Mouse (Mus musculus) bone marrow, adult 2 months (tissue): ENCODE measurements around the gene Ppp1r17. TPM values are rescaled to one million over a fixed set of nuclear protein-coding genes. Genes with fewer than 3 reads are reported as not detected.

Source experiments
- H3K27ac ChIP-seq: fragments of 200-500 bp; 2 replicates; pipeline ENCODE4 v1.5.1; 2012; ENCODE audit warnings: low read depth, mild to moderate bottlenecking, control low read depth, inconsistent platforms, low read length; ENCODE audit not compliant: control insufficient read depth, poor library complexity, insufficient read depth
- H3K4me1 ChIP-seq: fragments of 200-500 bp; 2 replicates; pipeline ENCODE4 v1.6.1; 2011; ENCODE audit warnings: low read length; ENCODE audit not compliant: control insufficient read depth, insufficient read depth
- H3K4me3 ChIP-seq: fragments of 200-500 bp; replicated peaks from 2 replicates; pipeline ENCODE3; 2011; ENCODE audit warnings: mild to moderate bottlenecking, low read depth, low read length, control low read depth; ENCODE audit not compliant: control insufficient read depth
- CTCF ChIP-seq: fragments of 200-500 bp; IDR thresholded peaks from 2 replicates; pipeline ENCODE4 v1.5.1; 2011; ENCODE audit warnings: low read length, control low read depth; ENCODE audit not compliant: control insufficient read depth, insufficient read depth
- POLR2A ChIP-seq: fragments of 200-500 bp; IDR thresholded peaks from 2 replicates; pipeline ENCODE4 v1.6.1; 2011; ENCODE audit warnings: low read depth, mild to moderate bottlenecking, control low read depth, low read length, borderline replicate concordance; ENCODE audit not compliant: control insufficient read depth
- WGBS: fragments of 180-500 bp; shearing (Covaris S2); methylation state at CpG from one replicate; pipeline ENCODE4 v1.1.7; 2018; 5-methylcytosine and 5-hydroxymethylcytosine counted together
- polyA plus RNA-seq: library from polyadenylated mRNA; stranded (reverse); fragments of >200 nt; gene quantifications from 2 replicates; pipeline ENCODE4 v1.2.4, GENCODE M21; 2011; ENCODE audit warnings: low replicate concordance; ENCODE audit not compliant: missing spikeins, insufficient read depth, insufficient read length

The Ppp1r17 gene
- polyA plus RNA-seq, result not detected in 2 replicates

DNA sequence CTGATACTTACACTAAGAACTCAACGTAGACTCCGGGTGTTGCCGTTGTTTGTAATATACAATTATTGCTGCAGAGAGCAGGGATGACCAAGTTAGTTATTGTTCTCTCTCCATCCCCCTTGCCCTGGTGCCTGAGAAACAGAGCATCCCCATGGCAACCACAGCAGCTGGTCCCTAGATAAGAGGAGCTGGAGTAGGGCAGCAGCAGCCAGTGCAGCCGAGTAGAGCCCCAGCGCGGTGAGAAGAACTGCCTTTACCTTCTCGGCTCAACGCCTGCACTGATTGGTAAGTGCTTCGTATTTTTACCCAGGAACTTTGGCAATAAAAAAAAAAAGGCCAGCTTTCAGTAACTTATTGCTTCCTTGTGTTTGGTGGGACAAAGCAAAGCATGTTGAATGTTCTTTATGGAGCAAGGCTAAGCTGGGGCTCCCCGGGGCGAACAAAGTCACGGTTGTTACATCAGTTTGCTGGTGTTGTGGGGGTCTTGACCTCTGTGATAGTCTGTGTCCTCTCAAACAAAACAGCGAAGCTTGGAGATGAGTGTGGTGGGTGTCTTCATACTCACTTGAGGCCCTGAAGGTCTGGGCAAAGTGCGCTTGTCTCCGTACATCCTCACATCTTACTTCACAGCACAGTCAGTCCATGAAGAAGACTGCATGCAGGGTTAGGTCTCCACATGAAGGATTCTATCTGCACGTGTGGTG lies at the start of gene Ppp1r17:
Gene Ppp1r17, plus strand, starts transcription at position 207 of the 704 bp plus-strand sequence.
- Histone ChIP-seq H3K27ac (no peak within 1 kb of the TSS), H3K4me3 (no peak within 1 kb of the TSS), H3K4me1 (no peaks in the 10 kb centered on the region)
- 78% methylated on average over 16 of the region's 16 CpGs for WGBS
- TF ChIP-seq POLR2A (no peak), CTCF (no peak)

DNA sequence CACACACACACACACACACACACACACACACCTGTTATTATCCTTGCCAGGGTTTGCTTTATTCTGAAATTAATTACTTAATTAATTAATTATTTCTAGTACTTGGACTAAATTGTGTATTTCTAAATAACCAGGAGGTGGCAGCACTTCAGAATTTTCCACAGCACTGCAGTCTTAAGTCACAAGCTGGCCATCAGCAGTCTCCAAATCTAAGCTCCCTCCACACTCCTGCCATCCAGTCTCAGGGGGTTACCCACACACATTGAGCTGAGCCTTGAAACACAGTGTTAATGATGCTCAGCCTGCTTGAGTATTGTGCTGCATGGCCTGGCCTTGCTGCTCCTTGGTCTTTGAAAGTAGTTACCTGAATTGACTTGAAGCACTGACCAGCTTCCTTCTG lies 44.3 kb upstream of the Ppp1r17 start:
- no peak overlapping the region for H3K4me3 ChIP-seq
- no peaks in the 10 kb centered on the region for H3K4me1 ChIP-seq
- TF ChIP-seq CTCF (no peak), POLR2A (no peak)
- no peak overlapping the region for H3K27ac ChIP-seq

DNA sequence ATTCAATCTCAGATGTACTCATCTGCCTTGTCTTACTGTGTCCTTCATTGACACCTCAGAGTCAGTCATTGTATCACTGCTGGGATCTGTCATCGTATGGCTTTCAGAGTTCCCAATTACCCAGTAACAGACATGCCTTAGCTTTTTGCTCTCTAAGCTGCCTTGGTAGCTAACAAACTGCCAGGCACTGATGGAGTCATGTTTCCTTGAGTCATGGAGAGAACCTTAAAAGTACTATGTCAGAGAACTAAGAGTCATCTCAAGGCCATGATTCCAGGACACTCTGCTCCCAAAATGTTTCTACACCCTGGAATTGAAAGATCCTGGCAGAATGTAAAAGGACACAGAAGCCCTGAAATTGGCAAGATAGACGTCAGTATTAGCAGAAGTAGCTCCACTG lies 37.5 kb upstream of the Ppp1r17 start:
- TF ChIP-seq POLR2A (no peak), CTCF (no peak)
- no peak overlapping the region for H3K4me3 ChIP-seq
- WGBS, result 67% methylated on average over 2 of the region's 2 CpGs
- H3K27ac ChIP-seq, result no peak overlapping the region
- no peaks in the 10 kb centered on the region for H3K4me1 ChIP-seq

DNA sequence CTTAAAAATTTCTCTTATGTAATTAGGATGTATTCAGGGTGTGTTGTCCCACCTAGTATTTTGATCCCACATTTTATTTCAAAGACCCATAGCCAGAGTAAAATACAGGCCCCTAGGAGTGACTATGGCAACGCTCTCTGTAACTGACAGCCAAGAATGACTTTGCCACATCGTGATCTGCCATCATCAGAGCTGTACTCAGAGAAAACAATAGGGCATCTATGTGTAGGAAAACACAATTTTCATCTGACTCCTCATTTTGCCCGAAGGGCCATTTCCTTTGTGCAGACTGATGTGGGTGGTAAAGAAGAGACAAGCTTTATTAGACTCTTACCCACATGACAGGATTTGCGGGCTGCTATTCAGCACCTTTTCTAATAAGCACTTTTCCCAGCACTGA lies 8.6 kb upstream of the Ppp1r17 start:
- TF ChIP-seq POLR2A (no peak), CTCF (no peak)

DNA sequence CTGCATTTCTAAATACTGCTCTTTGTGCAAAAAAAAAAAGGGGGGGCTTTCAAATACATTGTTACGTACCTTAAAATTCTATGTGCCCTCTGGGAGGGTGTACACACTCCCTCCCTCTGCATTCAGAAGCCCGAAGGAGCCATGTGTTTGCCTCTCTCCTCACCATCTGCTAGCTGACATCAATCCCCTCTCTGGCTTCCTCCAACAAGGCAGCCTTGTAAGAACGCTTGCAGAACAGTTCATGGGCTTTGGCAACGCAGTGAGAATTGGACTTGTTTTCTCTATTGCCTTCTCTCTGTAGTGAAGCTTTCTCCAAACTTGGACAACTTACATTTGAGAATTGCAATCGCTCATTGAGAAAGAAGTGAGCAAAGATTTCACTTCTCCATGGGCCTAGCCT lies 4.9 kb upstream of the Ppp1r17 start:
- H3K4me1 ChIP-seq, result no peaks in the 10 kb centered on the region
- no peak for TF ChIP-seq CTCF
- no peak for TF ChIP-seq POLR2A
- WGBS, result 72% methylated on average over 5 of the region's 5 CpGs
- no peak overlapping the region for H3K27ac ChIP-seq
- H3K4me3 ChIP-seq, result no peak overlapping the region

More for the DNA sequence above, 8.6 kb upstream of the Ppp1r17 start:
- H3K4me1 ChIP-seq, result no peaks in the 10 kb centered on the region
- WGBS, result 64% methylated on average over 4 of the region's 4 CpGs
- H3K27ac ChIP-seq, result no peak overlapping the region
- H3K4me3 ChIP-seq, result no peak overlapping the region

DNA sequence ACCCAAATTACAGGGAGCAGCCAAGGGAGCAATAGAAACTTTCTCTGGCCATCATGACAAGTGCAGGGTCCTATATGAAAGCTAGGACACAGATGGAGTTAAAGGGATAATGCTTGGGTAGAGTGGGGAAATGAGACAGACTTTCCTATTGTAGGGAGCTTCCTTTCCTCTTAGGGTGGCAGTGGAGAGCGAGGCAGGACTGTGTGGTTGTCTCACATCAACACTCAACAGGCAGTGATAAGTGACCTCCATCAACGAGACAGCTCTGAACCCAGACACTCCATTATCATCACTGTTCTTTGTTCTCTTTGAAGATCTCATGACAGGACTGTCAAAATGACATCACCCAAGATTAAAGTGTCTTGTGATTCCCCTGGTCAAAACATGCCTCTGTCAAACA lies 2.3 kb downstream of the Ppp1r17 start:
- no peaks in the 10 kb centered on the region for H3K4me1 ChIP-seq
- no peak for TF ChIP-seq CTCF
- 60% methylated on average over 2 of the region's 2 CpGs for WGBS
- no peak overlapping the region for H3K4me3 ChIP-seq
- H3K27ac ChIP-seq, result no peak overlapping the region

DNA sequence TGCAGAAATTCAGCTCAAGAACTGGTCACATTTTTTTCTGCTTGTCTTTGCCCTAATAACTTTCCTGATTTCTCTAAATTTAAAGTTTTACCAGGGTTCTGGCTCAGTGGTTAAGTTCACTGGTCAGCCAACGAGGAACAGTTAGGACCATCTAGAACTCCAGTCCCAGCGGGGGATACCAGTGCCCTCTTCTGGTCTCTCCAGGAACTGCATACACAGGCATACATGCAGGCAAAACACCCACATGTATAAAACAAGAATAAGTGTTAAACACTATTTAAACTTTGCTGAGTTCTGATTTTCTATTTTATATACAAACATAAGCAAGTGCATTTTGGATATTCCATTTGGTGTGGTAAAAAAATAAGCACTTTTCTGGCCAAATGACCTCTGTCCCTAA lies 8.2 kb downstream of the Ppp1r17 start:
- 66% methylated on average over 2 of the region's 2 CpGs for WGBS
- TF ChIP-seq CTCF, result peak; percentile 12; the same call in 1 of the 2 replicates
- no peak for TF ChIP-seq POLR2A
- Histone ChIP-seq H3K27ac (no peak overlapping the region), H3K4me3 (no peak overlapping the region), H3K4me1 (no peaks in the 10 kb centered on the region)

DNA sequence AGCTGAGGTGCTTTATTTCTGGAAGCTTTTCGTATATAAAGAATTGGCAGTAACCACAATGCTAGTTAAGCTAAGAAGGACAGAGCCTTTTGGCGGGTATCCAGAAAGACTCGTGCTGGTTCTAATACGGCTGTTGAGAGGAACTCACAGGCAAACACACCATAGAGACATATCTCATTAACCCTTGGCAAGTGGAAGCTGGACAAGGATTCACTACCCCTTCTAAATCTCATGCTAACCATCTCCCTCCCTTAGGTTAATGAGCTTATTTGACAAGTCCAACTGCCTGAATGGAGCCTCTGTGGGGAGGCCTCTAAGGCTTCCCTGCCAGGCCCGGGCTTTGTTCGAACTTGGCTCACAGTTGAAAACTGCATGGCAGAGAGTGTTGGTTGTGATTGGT lies 10.0 kb downstream of the Ppp1r17 start:
- Histone ChIP-seq H3K4me3 (no peak overlapping the region), H3K27ac (no peak overlapping the region), H3K4me1 (no peaks in the 10 kb centered on the region)
- TF ChIP-seq CTCF (no peak), POLR2A (no peak)
- 56% methylated on average over 6 of the region's 6 CpGs for WGBS

DNA sequence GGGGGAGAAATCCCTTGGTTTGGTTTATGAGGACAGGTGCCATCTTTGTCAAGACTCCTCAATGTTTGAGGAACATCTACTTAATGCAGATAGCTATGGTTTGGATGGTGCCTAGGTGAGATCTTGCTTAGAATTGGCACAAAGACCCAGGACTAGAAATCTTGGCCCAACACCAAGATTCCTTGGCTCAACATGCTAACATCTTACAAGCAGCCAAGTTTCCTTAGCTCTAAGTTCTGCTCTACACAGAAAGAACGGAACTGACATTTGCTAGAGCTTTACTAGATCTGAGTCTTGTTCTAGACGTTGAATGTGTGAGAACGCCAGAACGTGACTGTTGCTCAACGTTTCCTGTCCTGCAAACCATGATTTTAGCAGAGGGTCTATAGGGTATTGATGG lies 10.7 kb downstream of the Ppp1r17 start:
- Histone ChIP-seq H3K4me1 (no peaks in the 10 kb centered on the region), H3K4me3 (no peak overlapping the region), H3K27ac (no peak overlapping the region)
- WGBS, result 76% methylated on average over 5 of the region's 5 CpGs
- TF ChIP-seq CTCF (no peak), POLR2A (no peak)
